Mouse (Mus musculus) brain, embryonic 14.5 days (tissue): ENCODE results near the gene Sct.

ENCODE experiments used
- CTCF ChIP-seq: fragments of 200-500 bp; IDR thresholded peaks from 2 replicates; pipeline ENCODE4 v1.5.1; 2012; ENCODE audit warnings: inconsistent platforms, mild to moderate bottlenecking, moderate library complexity, borderline replicate concordance; ENCODE audit not compliant: insufficient read depth, insufficient read length; ENCODE audit errors: extremely low read depth
- POLR2A ChIP-seq: fragments of 200-500 bp; IDR thresholded peaks from 2 replicates; pipeline ENCODE4 v1.6.1; 2012; ENCODE audit warnings: mild to moderate bottlenecking, inconsistent platforms, borderline replicate concordance; ENCODE audit not compliant: poor library complexity, insufficient read depth, insufficient read length, severe bottlenecking; ENCODE audit errors: extremely low read depth

DNA sequence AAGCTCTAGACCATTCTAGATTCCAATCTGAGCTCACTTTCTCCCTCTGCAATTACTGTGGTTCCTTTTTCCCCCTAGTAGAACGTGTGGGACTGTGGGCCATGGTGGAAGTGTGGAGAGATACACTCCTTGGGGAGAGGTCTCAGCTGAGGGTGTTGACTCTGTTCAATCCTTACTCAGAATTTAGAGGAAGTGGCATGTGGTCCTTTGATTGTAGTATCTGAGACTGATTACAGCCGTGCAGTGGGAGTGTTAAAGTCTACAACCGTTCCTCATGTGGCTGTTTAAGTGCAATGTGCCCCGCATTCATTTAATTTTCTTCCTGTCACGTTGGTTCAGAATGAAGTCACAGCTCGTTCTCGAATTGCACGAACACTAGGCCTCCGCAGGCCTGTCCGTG lies 22.8 kb downstream of the Sct start:
- TF ChIP-seq CTCF, result no peak
- no peak for TF ChIP-seq POLR2A
